Mouse (Mus musculus) intestine, postnatal 0 days (tissue): ENCODE measurements around the gene Micu2. TPM values are rescaled to one million over a fixed set of nuclear protein-coding genes. Genes with fewer than 3 reads are reported as not detected.
"Not testable (repeated sequence)": the region's sequence is repeated elsewhere in the genome, so short reads cannot be mapped to it uniquely, and the experiment has no call there.

Source experiments
- ATAC-seq: fragments of 200-750 bp; cut with Nextera tagmentation; 2 replicates; pipeline ENCODE4 v1.8.0; 2017; ENCODE audit warnings: mild to moderate bottlenecking, moderate TSS enrichment, moderate library complexity
- H3K27ac ChIP-seq: fragments of 300-500 bp; sonication (generic); 2 replicates; pipeline ENCODE4 v1.5.1; 2014; ENCODE audit warnings: mild to moderate bottlenecking, low read depth, low read length, moderate library complexity
- H3K27me3 ChIP-seq: fragments of 300-500 bp; sonication (generic); replicated peaks from 2 replicates; pipeline ENCODE4 v1.6.1; 2014; ENCODE audit warnings: low read length, mixed read lengths; ENCODE audit not compliant: control insufficient read depth, insufficient read depth
- H3K36me3 ChIP-seq: fragments of 300-500 bp; sonication (generic); 2 replicates; pipeline ENCODE4 v1.6.1; 2014; ENCODE audit warnings: mild to moderate bottlenecking, moderate library complexity; ENCODE audit not compliant: control insufficient read depth, insufficient read depth
- H3K4me1 ChIP-seq: fragments of 300-500 bp; sonication (generic); replicated peaks from 2 replicates; pipeline ENCODE4 v1.6.1; 2014; ENCODE audit warnings: antibody characterized with exemption, low read length, mixed read lengths; ENCODE audit not compliant: control insufficient read depth, insufficient read depth
- H3K4me2 ChIP-seq: fragments of 300-500 bp; sonication (generic); replicated peaks from 2 replicates; pipeline ENCODE4 v1.6.1; 2014; ENCODE audit warnings: low read depth, mild to moderate bottlenecking, moderate library complexity
- H3K4me3 ChIP-seq: fragments of 300-500 bp; sonication (generic); 2 replicates; pipeline ENCODE4 v1.5.1; 2014; ENCODE audit warnings: low read depth, low read length
- H3K9ac ChIP-seq: fragments of 300-500 bp; sonication (generic); 2 replicates; pipeline ENCODE4 v1.6.1; 2014; ENCODE audit warnings: mild to moderate bottlenecking, low read depth, low read length
- H3K9me3 ChIP-seq: fragments of 300-500 bp; sonication (generic); 2 replicates; pipeline ENCODE4 v1.6.1; 2016; ENCODE audit warnings: mixed run types; ENCODE audit not compliant: control insufficient read depth
- CTCF ChIP-seq: sonication (generic); IDR thresholded peaks from 2 replicates; pipeline ENCODE4 v1.5.1; 2016; ENCODE audit warnings: low read depth, mild to moderate bottlenecking, control low read depth, antibody characterized with exemption, moderate library complexity
- WGBS: fragments of 180-500 bp; shearing (Covaris S2); extraction: QIAGEN DNeasy Blood & Tissue Kit; methylation state at CpG from one replicate; pipeline ENCODE4 v1.1.7; 2014; 5-methylcytosine and 5-hydroxymethylcytosine counted together
- polyA plus RNA-seq: library from polyadenylated mRNA; unstranded; fragments of >200 nt; fragmentation: Nextera tagmentation; extraction: Ambion mirVana; gene quantifications from 2 replicates; pipeline ENCODE4 v1.2.1, GENCODE M21; 2015

The Micu2 gene
- polyA plus RNA-seq, 1 experiment from 2014 or later = 70.0 TPM

DNA sequence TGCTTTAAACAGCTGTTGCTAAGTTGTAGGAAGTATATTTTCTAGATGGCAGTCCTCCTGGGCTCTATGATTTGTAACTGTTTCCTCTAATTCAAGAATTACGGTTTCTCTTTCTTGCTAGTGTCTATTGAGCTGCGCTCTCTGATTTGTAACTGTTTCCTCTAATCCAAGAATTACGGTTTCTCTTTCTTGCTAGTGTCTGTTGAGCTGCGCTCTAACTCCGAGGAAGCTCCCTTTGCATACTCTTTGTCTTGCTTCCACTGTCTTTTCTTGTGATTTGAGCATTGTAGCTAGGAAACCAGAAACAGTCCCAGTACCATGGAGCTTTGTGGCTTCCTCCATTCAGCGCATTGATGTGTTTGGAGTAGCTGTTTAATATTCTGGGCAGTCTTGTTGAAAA lies 83.7 kb downstream of the Micu2 start:
- Histone ChIP-seq H3K27me3 (no peaks in the 10 kb centered on the region), H3K36me3 (peaks cover 16% of the 10 kb centered on the region), H3K4me2 (no peak overlapping the region), H3K27ac (no peak overlapping the region), H3K4me1 (no peaks in the 10 kb centered on the region), H3K9me3 (no peaks in the 10 kb centered on the region), H3K4me3 (no peak overlapping the region), H3K9ac (no peak overlapping the region)
- 79% methylated on average over 6 of the region's 6 CpGs for WGBS
- no peak for TF ChIP-seq CTCF
- no peak for ATAC-seq

DNA sequence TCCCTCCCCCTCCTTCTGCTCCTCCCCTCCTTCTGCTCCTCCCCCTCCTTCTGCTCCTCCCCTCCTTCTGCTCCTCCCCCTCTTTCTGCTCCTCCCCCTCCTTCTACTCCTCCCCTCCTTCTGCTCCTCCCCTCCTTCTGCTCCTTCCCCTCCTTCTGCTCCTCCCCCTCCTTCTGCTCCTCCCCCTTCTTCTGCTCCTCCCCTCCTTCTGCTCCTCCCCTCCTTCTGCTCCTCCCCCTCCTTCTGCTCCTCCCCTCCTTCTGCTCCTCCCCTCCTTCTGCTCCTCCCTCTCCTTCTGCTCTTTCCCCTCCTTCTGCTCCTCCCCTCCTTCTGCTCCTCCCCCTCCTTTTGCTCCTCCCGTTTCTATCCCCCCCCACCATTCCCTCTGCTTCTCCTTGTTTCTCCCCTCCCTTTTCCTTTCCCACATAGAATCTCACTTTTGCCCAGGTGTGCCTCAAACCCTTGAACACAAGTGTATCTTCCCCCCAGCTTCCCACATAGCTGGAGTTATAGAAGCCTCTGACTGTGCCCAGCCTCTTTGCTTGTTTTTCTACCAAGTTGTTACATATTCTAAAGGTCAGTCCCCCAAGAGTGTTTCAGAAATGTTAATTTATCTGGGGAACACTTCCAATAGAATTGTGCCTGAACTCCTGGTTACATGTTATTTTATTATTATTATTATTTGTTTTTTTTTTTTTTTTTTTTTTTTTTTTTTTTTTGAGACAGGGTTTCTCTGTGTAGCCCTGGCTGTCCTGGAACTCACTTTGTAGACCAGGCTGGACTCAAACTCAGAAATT lies 86.7 kb downstream of the Micu2 start:
- H3K4me2 ChIP-seq, H3K9me3 ChIP-seq, H3K36me3 ChIP-seq, H3K27me3 ChIP-seq, ATAC-seq, H3K9ac ChIP-seq, H3K4me3 ChIP-seq, H3K4me1 ChIP-seq, H3K27ac ChIP-seq: not testable (repeated sequence)
- 46% methylated on average over 1 of the region's 1 CpGs for WGBS

DNA sequence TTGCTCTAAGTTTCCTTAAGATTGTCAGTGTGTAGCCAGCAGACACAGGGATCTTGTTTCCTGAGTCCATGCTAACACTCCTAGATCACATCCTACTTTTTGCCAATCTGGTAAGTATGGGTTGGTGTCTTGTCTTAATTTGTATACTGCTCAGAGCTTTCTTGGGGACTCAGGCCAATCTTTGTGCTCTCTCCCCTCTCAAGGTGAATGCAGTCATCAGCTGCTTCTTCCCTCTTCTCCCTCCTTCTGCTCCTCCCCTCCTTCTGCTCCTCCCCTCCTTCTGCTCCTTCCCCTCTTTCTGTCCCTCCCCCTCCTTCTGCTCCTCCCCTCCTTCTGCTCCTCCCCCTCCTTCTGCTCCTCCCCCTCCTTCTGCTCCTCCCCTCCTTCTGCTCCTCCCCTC lies 87.3 kb downstream of the Micu2 start:
- not testable (repeated sequence) for ATAC-seq, H3K9ac ChIP-seq, H3K9me3 ChIP-seq

DNA sequence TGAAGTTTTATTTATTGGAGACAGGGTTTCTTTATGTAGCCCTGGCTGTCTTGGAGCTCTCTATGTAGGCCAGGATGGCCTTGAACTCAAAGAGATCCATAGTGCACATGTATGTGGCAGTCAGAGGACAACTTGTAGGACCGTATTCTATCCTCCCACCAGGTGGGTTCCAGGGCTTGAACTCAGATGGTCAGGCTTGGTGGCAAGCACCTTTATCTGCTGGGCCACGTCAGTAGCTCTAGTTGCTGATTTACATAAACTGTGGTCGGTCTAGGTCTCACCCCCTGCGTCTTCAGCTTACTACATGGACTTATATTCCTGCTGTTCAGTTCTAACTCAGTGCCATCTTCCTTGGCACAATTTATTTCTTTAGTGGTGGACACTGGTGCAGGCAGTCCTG lies 87.7 kb downstream of the Micu2 start:
- no peak for TF ChIP-seq CTCF
- Histone ChIP-seq H3K27me3 (no peaks in the 10 kb centered on the region), H3K4me2 (no peak overlapping the region), H3K9ac (no peak overlapping the region), H3K27ac (no peak overlapping the region), H3K9me3 (no peaks in the 10 kb centered on the region), H3K36me3 (no peaks in the 10 kb centered on the region; the same call in 1 of the 2 replicates), H3K4me3 (no peak overlapping the region), H3K4me1 (no peaks in the 10 kb centered on the region)
- ATAC-seq = no peak
- 85% methylated on average over 4 of the region's 4 CpGs for WGBS

More for the DNA sequence above, 87.3 kb downstream of the Micu2 start:
- not testable (repeated sequence) for H3K27me3 ChIP-seq, H3K27ac ChIP-seq, H3K4me2 ChIP-seq, H3K4me1 ChIP-seq, H3K4me3 ChIP-seq, H3K36me3 ChIP-seq

DNA sequence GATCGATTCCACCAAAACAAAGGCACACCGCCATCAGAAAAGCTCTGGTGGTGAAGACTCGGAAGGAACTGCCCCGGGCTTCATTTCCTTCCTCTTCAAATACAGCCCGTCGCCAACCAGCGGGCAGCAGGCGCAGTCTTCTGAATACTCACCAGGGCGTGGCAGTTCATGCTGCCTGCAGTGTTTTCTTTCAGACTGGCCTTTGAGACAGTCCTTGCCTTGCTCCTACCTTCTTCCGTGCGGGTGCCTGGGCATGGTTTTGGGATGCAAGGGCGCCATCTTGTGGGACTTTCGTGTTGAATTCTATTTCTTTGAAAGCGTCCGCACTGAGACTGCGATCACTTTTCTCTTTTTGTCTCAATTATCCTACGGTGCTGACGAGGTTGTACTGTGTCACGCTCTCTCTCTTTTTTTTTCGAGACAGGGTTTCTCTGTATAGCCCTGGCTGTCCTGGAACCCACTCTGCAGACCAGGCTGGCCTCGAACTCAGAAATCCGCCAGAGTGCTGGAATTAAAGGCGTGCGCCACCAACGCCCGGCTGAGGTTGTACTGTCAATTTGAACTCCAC lies 88.5 kb downstream of the Micu2 start:
- ATAC-seq = peak; percentile 95
- H3K27me3 ChIP-seq = no peaks in the 10 kb centered on the region
- no peaks in the 10 kb centered on the region for H3K9me3 ChIP-seq
- H3K4me2 ChIP-seq = peak overlapping the region; percentile 60
- TF ChIP-seq CTCF = peak; percentile 92
- WGBS = 20% methylated on average over 26 of the region's 26 CpGs
- peak overlapping the region; percentile 26 for H3K4me3 ChIP-seq
- H3K9ac ChIP-seq = no peak overlapping the region
- H3K36me3 ChIP-seq = no peaks in the 10 kb centered on the region
- peak overlapping the region; percentile 22; the same call in 1 of the 2 replicates for H3K27ac ChIP-seq
- H3K4me1 ChIP-seq = no peaks in the 10 kb centered on the region

DNA sequence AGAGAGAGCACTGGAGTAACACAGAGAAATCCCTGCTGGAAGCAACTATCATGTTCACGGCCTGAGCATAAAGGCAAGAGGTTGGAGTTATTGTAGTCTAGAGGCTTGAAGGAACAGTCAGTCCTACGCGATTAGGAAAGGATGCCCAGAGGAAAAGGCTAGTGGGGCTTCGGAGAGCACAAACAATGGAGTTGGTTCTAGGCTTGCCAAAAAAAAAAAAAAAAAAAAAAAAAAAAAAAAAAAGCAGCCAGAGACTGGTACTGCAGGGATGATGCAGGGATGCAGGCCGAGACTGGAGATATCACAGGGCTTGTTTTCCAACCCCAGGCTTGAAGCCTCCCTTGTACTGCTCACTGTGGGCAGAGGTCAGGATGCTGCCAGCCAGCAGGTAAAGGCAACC lies 89.8 kb downstream of the Micu2 start:
- no peak for TF ChIP-seq CTCF
- no peak overlapping the region for H3K4me3 ChIP-seq
- no peaks in the 10 kb centered on the region for H3K36me3 ChIP-seq
- no peaks in the 10 kb centered on the region for H3K27me3 ChIP-seq
- H3K4me2 ChIP-seq = no peak overlapping the region
- no peak for ATAC-seq
- no peak overlapping the region for H3K27ac ChIP-seq
- 80% methylated on average over 5 of the region's 5 CpGs for WGBS
- H3K9me3 ChIP-seq = no peaks in the 10 kb centered on the region
- no peaks in the 10 kb centered on the region for H3K4me1 ChIP-seq
- H3K9ac ChIP-seq = no peak overlapping the region
